Mouse (Mus musculus) neural tube, embryonic 13.5 days (tissue): ENCODE measurements around the gene Pnmal1. TPM values are rescaled to one million over a fixed set of nuclear protein-coding genes. Genes with fewer than 3 reads are reported as not detected.
"Not testable (repeated sequence)": the region's sequence is repeated elsewhere in the genome, so short reads cannot be mapped to it uniquely, and the experiment has no call there.

Source experiments
- ATAC-seq: fragments of 200-750 bp; cut with Nextera tagmentation; 2 replicates; pipeline ENCODE4 v1.8.0; 2017; ENCODE audit warnings: low read depth, mild to moderate bottlenecking, moderate TSS enrichment, moderate library complexity
- H3K27ac ChIP-seq: fragments of 300-500 bp; sonication (generic); replicated peaks from 2 replicates; pipeline ENCODE4 v1.5.1; 2015; ENCODE audit warnings: moderate library complexity, mild to moderate bottlenecking, inconsistent platforms
- H3K27me3 ChIP-seq: fragments of 300-500 bp; sonication (generic); 2 replicates; pipeline ENCODE4 v1.6.1; 2015; ENCODE audit warnings: mild to moderate bottlenecking, inconsistent platforms
- H3K36me3 ChIP-seq: fragments of 300-500 bp; sonication (generic); 2 replicates; pipeline ENCODE4 v1.6.1; 2015; ENCODE audit warnings: mild to moderate bottlenecking, inconsistent platforms
- H3K4me1 ChIP-seq: fragments of 300-500 bp; sonication (generic); replicated peaks from 2 replicates; pipeline ENCODE4 v1.6.1; 2015; ENCODE audit warnings: inconsistent platforms
- H3K4me2 ChIP-seq: fragments of 300-500 bp; sonication (generic); 2 replicates; pipeline ENCODE4 v1.6.1; 2015; ENCODE audit warnings: inconsistent platforms, mild to moderate bottlenecking, moderate library complexity
- H3K4me3 ChIP-seq: fragments of 300-500 bp; sonication (generic); 2 replicates; pipeline ENCODE4 v1.5.1; 2015; ENCODE audit warnings: mild to moderate bottlenecking, inconsistent platforms
- H3K9ac ChIP-seq: fragments of 300-500 bp; sonication (generic); 2 replicates; pipeline ENCODE4 v1.6.1; 2015; ENCODE audit warnings: moderate library complexity, mild to moderate bottlenecking, inconsistent platforms
- H3K9me3 ChIP-seq: fragments of 300-500 bp; sonication (generic); 2 replicates; pipeline ENCODE4 v1.6.1; 2016; ENCODE audit warnings: inconsistent platforms
- WGBS: fragments of 180-500 bp; shearing (Covaris S2); methylation state at CpG from one replicate; pipeline ENCODE4 v1.1.7; 2015; 5-methylcytosine and 5-hydroxymethylcytosine counted together
- polyA plus RNA-seq: library from polyadenylated mRNA; unstranded; fragments of >200 nt; fragmentation: Nextera tagmentation; extraction: Ambion mirVana; gene quantifications from 2 replicates; pipeline ENCODE4 v1.2.1, GENCODE M21; 2015

Pnmal1 gene
- polyA plus RNA-seq, 1 experiment from 2014 or later = 39.7 TPM

GRCm38 (mm10) chr7:16947349-16947895 is 12.1 kb upstream of the Pnmal1 start:
- Histone ChIP-seq H3K9ac (peak overlapping the region; percentile 98), H3K27me3 (peaks cover 24% of the 10 kb centered on the region), H3K4me3 (peak overlapping the region; percentile 88), H3K36me3 (0 out of 2 replicates have a peak, but pooled peaks cover 9% of the 10 kb centered on the region), H3K4me1 (peaks cover 91% of the 10 kb centered on the region), H3K9me3 (no peaks in the 10 kb centered on the region), H3K27ac (peak overlapping the region; percentile 86), H3K4me2 (peak overlapping the region; percentile 82)
- no peak for ATAC-seq
- 14% methylated on average over 20 of the region's 22 CpGs for WGBS

- H3K4me1 ChIP-seq = peaks cover 89% of the 10 kb centered on the region
- peak overlapping the region; percentile 98 for H3K9ac ChIP-seq
- no peaks in the 10 kb centered on the region for H3K9me3 ChIP-seq
- WGBS = 5% methylated on average over 4 of the region's 4 CpGs
- peak overlapping the region; percentile 88 for H3K4me3 ChIP-seq
- peaks cover 24% of the 10 kb centered on the region for H3K27me3 ChIP-seq
- peak overlapping the region; percentile 82 for H3K4me2 ChIP-seq
- peak overlapping the region; percentile 86 for H3K27ac ChIP-seq
- 0 out of 2 replicates have a peak, but pooled peaks have one; percentile 0 for ATAC-seq
- 0 out of 2 replicates have a peak, but pooled peaks cover 9% of the 10 kb centered on the region for H3K36me3 ChIP-seq
Observed at GRCm38 (mm10) chr7:16947959-16948361, 11.5 kb upstream of the Pnmal1 start.

GRCm38 (mm10) chr7:16948923-16949458 is 10.5 kb upstream of the Pnmal1 start:
- Histone ChIP-seq H3K9ac (peak overlapping the region; percentile 98), H3K4me2 (peak overlapping the region; percentile 82), H3K4me1 (peaks cover 79% of the 10 kb centered on the region), H3K27ac (peak overlapping the region; percentile 86; the same call in 1 of the 2 replicates), H3K27me3 (peaks cover 24% of the 10 kb centered on the region), H3K4me3 (peak overlapping the region; percentile 88), H3K9me3 (no peaks in the 10 kb centered on the region), H3K36me3 (0 out of 2 replicates have a peak, but pooled peaks cover 9% of the 10 kb centered on the region)
- WGBS = 47% methylated on average over 8 of the region's 8 CpGs
- no peak for ATAC-seq

- Histone ChIP-seq H3K27me3 (peaks cover 24% of the 10 kb centered on the region), H3K4me1 (peaks cover 71% of the 10 kb centered on the region), H3K9me3 (no peaks in the 10 kb centered on the region), H3K4me3 (peak overlapping the region; percentile 88), H3K36me3 (0 out of 2 replicates have a peak, but pooled peaks cover 9% of the 10 kb centered on the region), H3K27ac (peak overlapping the region; percentile 77), H3K4me2 (peak overlapping the region; percentile 82), H3K9ac (peak overlapping the region; percentile 98)
- 11% methylated on average over 28 of the region's 29 CpGs for WGBS
- ATAC-seq = peak; percentile 54
Observed at GRCm38 (mm10) chr7:16949908-16950841, 9.3 kb upstream of the Pnmal1 start.

- 28% methylated on average over 18 of the region's 18 CpGs for WGBS
- Histone ChIP-seq H3K9me3 (no peaks in the 10 kb centered on the region), H3K27me3 (peaks cover 15% of the 10 kb centered on the region), H3K4me1 (peaks cover 62% of the 10 kb centered on the region), H3K4me3 (no peak overlapping the region), H3K9ac (no peak overlapping the region), H3K4me2 (no peak overlapping the region), H3K27ac (peak overlapping the region; percentile 77), H3K36me3 (0 out of 2 replicates have a peak, but pooled peaks cover 9% of the 10 kb centered on the region)
- peak; percentile 47 for ATAC-seq
Observed at GRCm38 (mm10) chr7:16950861-16951635, 8.4 kb upstream of the Pnmal1 start.

GRCm38 (mm10) chr7:16953776-16954175 is 5.7 kb upstream of the Pnmal1 start:
- H3K27me3 ChIP-seq, H3K27ac ChIP-seq, H3K9me3 ChIP-seq, ATAC-seq, H3K36me3 ChIP-seq, H3K4me3 ChIP-seq, H3K9ac ChIP-seq, H3K4me2 ChIP-seq: not testable (repeated sequence)
- 71% methylated on average over 2 of the region's 2 CpGs for WGBS
- H3K4me1 ChIP-seq = peaks cover 59% of the 10 kb centered on the region

- no peak for ATAC-seq
- H3K27me3 ChIP-seq = no peaks in the 10 kb centered on the region
- H3K9me3 ChIP-seq = no peaks in the 10 kb centered on the region
- H3K36me3 ChIP-seq = no peaks in the 10 kb centered on the region
- no peak overlapping the region for H3K9ac ChIP-seq
- 95% methylated on average over 4 of the region's 4 CpGs for WGBS
- H3K4me3 ChIP-seq = no peak overlapping the region
- H3K4me2 ChIP-seq = no peak overlapping the region
- peak overlapping the region; percentile 89; the same call in 1 of the 2 replicates for H3K27ac ChIP-seq
- peaks cover 58% of the 10 kb centered on the region for H3K4me1 ChIP-seq
Observed at GRCm38 (mm10) chr7:16955712-16956111, 3.8 kb upstream of the Pnmal1 start.

- Histone ChIP-seq H3K9ac (no peak overlapping the region; the same call in 1 of the 2 replicates), H3K36me3 (no peaks in the 10 kb centered on the region), H3K4me1 (peaks cover 62% of the 10 kb centered on the region), H3K9me3 (no peaks in the 10 kb centered on the region), H3K4me3 (no peak overlapping the region), H3K27ac (peak overlapping the region; percentile 89), H3K4me2 (peak overlapping the region; percentile 35), H3K27me3 (no peaks in the 10 kb centered on the region)
- peak; percentile 26; the same call in 1 of the 2 replicates for ATAC-seq
- WGBS = 32% methylated on average over 15 of the region's 15 CpGs
Observed at GRCm38 (mm10) chr7:16956410-16957265, 2.8 kb upstream of the Pnmal1 start.

GRCm38 (mm10) chr7:16961678-16962077 is 2.2 kb downstream of the Pnmal1 start:
- peaks cover 62% of the 10 kb centered on the region for H3K4me1 ChIP-seq
- no peak for ATAC-seq
- WGBS = 82% methylated on average over 5 of the region's 5 CpGs
- peak overlapping the region; percentile 74 for H3K4me2 ChIP-seq
- H3K9ac ChIP-seq = no peak overlapping the region
- peaks cover 16% of the 10 kb centered on the region for H3K36me3 ChIP-seq
- H3K27ac ChIP-seq = peak overlapping the region; percentile 97
- H3K27me3 ChIP-seq = no peaks in the 10 kb centered on the region
- no peak overlapping the region for H3K4me3 ChIP-seq
- no peaks in the 10 kb centered on the region for H3K9me3 ChIP-seq

- no peak for ATAC-seq
- WGBS = 87% methylated on average over 6 of the region's 6 CpGs
- no peaks in the 10 kb centered on the region for H3K4me1 ChIP-seq
- H3K4me2 ChIP-seq = no peak overlapping the region
- no peak overlapping the region for H3K9ac ChIP-seq
- no peaks in the 10 kb centered on the region for H3K27me3 ChIP-seq
- no peaks in the 10 kb centered on the region for H3K9me3 ChIP-seq
- H3K4me3 ChIP-seq = no peak overlapping the region
- H3K36me3 ChIP-seq = 0 out of 2 replicates have a peak, but pooled peaks cover 3% of the 10 kb centered on the region
- H3K27ac ChIP-seq = no peak overlapping the region
Observed at GRCm38 (mm10) chr7:16968414-16968813, 8.9 kb downstream of the Pnmal1 start.

GRCm38 (mm10) chr7:16971160-16971559 is 11.7 kb downstream of the Pnmal1 start:
- ATAC-seq = no peak
- Histone ChIP-seq H3K36me3 (no peaks in the 10 kb centered on the region), H3K9ac (no peak overlapping the region), H3K4me1 (peaks cover 4% of the 10 kb centered on the region), H3K4me2 (no peak overlapping the region), H3K27me3 (no peaks in the 10 kb centered on the region), H3K27ac (no peak overlapping the region), H3K4me3 (no peak overlapping the region), H3K9me3 (no peaks in the 10 kb centered on the region)
- WGBS = 90% methylated on average over 3 of the region's 3 CpGs
